Mouse (Mus musculus) heart, postnatal 36 days (tissue): ENCODE data around the gene Gm29423. TPM values are rescaled to one million over a fixed set of nuclear protein-coding genes. Genes with fewer than 3 reads are reported as not detected.
"Not testable (repeated sequence)": the region's sequence is repeated elsewhere in the genome, so short reads cannot be mapped to it uniquely, and the experiment has no call there.

Experiments
- DNase-seq, 2 experiments: peaks; one replicate each; pipeline ENCODE4 v3.0.0; 2021 to 2022
- intact Hi-C: fragments of 180-260 bp; cut with DNase I; formaldehyde crosslinking; loops from one replicate; pipeline ENCODE4 v1.15.1; 2025
- total RNA-seq, 2 experiments: library from RNA; stranded (reverse); gene quantifications; 2 replicates each; pipeline ENCODE4 v1.2.3; 2021

The Gm29423 gene
- not detected for total RNA-seq

GRCm38 (mm10) chrY:70303187-70303586 is at the start of gene Gm29423, which contains the start of gene Gm29644:
Gm29423 (minus strand) TSS chrY:70303287.
Gm29644 (minus strand) TSS chrY:70303343.
- DNase-seq, intact Hi-C loops: not testable (repeated sequence)

GRCm38 (mm10) chrY:70273542-70273941 is 29.5 kb downstream of the Gm29423 start, which contains the start of gene Gm21118:
Gm21118 (minus strand) TSS chrY:70273642.
- intact Hi-C loops, DNase-seq: not testable (repeated sequence)

Other genes starting within 250 kb of the Gm29423 start
- gene Gm21118, start 29.6 kb downstream of the Gm29423 start, total RNA-seq: not detected
- not detected for gene Gm29644, start 56 bp upstream of the Gm29423 start, total RNA-seq
- gene Gm20888, start 138.6 kb upstream of the Gm29423 start, total RNA-seq: not detected